Mouse (Mus musculus) embryonic fibroblast, embryonic 13.5 days (primary cell): ENCODE measurements around the gene BC030867.

ENCODE experiments used
- CTCF ChIP-seq: IDR thresholded peaks from 2 replicates; pipeline ENCODE4 v1.5.1; 2011; ENCODE audit warnings: mild to moderate bottlenecking, control low read depth, low read length, moderate library complexity, borderline replicate concordance; ENCODE audit not compliant: insufficient read depth
- POLR2A ChIP-seq: IDR thresholded peaks from 2 replicates; pipeline ENCODE4 v1.6.1; 2011; ENCODE audit warnings: low read depth, mild to moderate bottlenecking, control low read depth, low read length, moderate library complexity

GRCm38 (mm10) chr11:102227270-102228190 lies 21.2 kb upstream of the BC030867 start:
- no peak for TF ChIP-seq CTCF
- no peak for TF ChIP-seq POLR2A
